Mouse (Mus musculus): ENCODE data around the gene Alg14.

Gene Alg14

DNA sequence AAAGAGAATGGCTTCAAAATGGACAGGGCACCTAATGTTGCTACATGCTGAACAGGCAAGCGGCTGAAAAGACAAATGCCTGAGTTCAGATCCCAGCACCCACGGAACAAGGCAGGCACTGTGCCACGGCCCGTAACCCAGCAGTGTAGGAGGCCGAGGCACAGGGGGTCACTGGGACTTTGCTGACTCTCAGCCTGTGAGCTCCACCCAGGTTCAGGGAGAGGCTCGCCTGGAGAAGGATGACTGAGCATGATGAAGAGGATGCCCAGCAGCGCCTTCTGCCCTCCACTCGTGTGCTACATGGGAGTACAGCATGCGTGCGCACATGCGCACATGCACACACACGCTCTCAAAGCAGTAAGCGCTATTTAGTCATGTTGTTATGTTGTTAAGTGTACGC lies 11.9 kb upstream of the Alg14 start:
- DNase-seq (ENCODE audit: low spot score in 2 of 2): no peak

DNA sequence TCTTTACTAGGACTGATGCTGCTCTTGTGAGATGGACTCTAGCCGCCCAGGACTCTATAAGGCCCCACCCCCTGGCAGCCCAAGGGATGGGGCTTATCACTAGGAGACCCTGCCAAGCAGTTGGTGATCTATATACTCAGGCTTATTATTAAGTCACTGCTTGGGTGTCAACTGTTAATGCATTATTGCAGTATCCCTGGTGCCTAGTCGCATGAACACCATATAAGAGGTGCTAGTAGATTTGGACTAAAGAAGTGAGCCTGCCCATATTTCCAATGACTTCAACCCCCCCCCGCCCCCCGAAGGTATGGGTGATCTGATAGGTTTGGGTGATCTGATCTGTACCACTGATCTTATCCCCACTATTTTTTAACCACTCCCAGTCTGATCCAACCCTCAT lies 8.6 kb upstream of the Alg14 start, which contains the start of gene Tmem56:
TSS of gene Tmem56 (minus strand) at position 101 of the 400 bp plus-strand sequence.
- no peak for DNase-seq (ENCODE audit: low spot score in 2 of 2)

DNA sequence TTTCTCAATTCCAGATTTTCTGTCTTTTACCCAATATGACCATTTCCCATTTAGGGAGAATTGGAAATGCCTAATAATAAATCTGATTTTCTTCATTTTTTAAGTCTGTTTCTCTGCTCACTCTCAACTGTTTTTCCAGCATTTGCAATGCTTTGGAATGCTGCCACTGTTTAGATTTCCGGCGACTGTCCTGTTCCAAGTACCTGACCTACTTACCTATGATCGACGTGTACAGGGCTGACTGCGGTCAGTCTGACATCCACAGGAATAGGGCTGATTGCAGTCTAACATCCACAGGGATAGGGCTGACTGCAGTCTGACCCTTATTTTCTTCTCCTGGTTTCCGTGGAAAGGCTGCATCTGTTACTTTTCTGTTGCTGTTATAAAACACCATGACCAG lies 6.4 kb upstream of the Alg14 start:
- DNase-seq (ENCODE audit: low spot score in 2 of 2): no peak

DNA sequence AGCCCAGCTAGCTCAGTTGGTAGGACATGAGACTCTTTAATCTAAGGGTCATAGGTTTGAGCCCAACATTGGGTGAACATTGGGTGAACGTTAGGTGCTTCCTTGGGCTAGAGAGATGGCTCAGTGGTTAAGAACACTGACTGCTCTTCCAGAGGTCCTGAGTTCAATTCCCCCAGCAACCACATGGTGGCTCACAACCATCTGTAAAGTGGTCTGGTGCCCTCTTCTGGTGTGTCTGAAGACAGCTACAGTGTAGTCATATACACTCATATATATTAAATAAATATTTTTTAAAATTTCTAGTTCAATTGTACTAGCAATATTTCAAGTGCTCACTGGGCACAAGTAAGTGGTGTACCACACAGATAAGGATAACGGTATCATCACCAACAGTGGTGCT lies 4.4 kb upstream of the Alg14 start:
- no peak for DNase-seq (ENCODE audit: low spot score in 2 of 2)

DNA sequence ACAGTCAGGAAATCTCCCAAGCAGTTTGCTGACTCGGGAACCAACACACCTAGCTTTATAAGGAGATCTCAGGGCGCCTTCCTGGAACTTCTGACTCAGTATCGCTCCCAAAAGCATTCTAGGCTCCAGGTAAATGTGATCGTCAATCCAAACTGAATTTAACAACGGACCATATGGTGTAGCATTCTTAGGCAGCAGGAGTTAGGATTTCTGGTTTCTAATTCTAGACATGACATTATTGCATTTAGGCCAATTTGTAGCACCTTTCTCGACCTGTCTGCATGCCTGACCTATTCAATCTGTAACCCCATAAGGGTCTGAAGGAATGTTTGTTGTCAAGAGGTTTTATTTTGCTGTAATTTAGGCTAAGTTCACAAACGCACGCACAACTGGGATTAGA lies 892 bp upstream of the Alg14 start:
- DNase-seq (ENCODE audit: low spot score in 2 of 2): no peak

DNA sequence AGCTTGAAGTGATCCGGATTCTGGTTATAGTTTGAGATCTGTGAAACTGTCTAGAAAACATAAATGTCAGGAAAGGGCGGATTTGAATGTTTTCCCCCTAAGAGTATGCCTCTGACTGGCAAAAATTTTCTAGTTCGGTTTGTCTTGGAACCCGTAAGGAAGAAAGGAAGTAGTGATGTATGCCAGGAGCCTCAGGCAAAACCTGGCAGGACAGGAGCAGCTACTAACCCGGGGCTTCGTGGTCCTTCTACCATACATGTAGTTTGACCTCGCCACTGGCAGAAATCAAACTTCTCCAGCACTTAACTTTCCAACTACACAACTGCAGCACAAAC lies 381 bp upstream of the Alg14 start:
- no peak for DNase-seq (ENCODE audit: low spot score in 2 of 2)

DNA sequence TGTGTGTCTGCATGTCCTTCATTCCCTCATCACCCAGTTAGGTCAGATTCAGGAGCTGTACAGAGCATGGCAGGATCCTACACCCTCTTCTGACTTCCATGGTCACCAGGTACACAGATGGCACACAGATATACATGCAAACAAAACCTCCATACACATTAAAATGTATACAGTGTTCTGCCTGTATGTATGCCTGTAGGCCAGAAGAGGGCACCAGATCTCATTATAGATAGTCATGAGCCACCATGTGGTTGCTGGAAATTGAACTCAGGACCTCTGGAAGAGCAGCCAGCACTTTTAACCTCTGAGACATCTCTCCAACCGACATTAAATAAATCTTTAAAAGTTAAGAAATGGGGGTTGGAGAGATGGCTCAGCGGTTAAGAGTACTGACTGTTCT lies 2.6 kb downstream of the Alg14 start:
- DNase-seq (ENCODE audit: low spot score in 2 of 2): no peak

DNA sequence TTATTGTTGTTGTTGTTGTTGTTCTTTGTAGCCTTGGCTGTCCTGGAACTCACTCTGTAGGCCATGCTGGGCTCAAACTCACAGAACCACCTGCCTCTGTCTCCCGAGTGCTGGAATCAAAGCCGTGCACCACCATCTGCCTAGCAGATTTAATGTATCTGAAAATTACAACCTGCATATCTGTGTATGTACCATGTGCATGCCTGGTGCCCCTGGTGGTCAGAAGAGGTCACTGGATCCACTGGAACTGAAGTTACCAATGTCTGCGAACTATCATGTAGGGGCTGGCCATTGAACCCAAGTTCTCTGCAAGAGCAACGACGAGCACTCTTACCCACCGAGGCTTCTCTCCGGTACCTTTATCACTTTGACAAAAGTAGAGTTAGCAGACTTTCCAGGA lies 15.1 kb downstream of the Alg14 start:
- peak in 1 of 2 experiments; percentile 27 for DNase-seq (ENCODE audit: low spot score in 2 of 2)

DNA sequence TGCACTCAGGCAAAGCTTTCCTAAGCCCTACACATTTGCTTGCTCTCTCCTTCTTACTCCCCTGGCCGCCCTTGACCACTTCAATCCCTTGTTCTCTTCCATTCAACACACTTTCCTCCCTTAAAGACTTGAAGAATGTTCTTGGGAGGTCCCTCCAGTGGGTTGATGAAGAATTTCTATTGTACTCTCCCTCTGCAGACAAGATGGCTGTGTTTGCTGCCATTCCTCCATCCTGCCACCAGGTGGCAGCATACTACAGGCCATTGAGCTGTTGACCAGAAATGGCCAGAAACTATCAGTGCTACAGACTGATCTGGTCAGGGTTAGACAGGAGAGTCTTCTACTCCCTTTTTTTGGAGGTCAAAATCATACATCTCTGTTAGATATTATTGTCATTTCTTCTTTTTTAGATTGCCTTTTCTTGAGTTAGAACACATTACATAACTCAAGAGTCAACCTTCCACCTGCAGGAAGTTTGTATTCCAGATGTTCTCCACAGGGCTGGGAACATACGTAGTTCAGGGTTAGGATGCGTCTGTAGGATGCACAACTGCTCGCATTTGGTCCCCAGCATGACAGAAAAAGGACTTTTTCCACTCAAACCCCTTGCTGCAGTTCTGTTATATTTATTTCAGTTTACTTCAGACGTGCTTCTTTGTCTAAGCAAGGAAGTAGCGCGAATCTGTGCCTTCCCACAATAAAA lies 16.1 kb downstream of the Alg14 start:
- peak; percentile 69 to 84 for DNase-seq (ENCODE audit: low spot score in 2 of 2)

DNA sequence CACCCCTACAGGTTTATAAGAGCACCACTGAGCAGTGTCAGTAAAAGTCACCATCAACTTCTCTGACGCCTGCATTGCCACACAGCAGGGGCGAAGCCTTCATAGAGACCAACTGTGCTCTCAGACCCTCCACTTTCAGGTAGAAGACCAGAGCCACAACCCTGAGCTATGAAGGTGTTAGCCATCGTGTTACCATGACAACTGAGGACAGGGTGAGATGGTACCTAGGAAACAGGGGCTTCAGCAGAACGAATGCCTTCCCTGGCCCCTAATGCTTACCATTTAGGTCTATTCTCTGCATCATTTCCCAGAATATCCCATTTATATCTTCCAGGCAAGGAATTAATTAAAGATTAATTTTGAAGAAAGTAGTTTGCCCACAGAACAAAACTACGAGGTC lies 17.4 kb downstream of the Alg14 start:
- DNase-seq (ENCODE audit: low spot score in 2 of 2): no peak

DNA sequence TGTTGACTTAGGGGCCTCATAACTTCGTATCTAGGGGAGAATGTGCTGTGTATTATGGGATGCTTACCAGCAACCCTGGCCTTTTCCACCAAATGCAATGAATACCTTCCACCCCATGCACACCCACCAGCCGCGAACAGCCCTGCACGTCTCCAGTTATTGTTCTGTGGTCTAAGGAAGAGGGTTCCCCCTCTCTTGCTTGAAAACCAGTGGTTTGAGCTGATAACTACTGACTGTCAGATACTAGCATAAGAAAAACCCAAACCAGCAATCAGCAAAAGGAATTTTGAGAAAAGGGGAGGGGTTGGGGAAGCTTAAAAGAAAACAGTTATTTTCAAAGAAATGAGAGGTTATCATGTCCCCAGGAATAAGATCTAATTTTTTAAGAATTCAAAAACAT lies 17.9 kb downstream of the Alg14 start:
- no peak for DNase-seq (ENCODE audit: low spot score in 2 of 2)

DNA sequence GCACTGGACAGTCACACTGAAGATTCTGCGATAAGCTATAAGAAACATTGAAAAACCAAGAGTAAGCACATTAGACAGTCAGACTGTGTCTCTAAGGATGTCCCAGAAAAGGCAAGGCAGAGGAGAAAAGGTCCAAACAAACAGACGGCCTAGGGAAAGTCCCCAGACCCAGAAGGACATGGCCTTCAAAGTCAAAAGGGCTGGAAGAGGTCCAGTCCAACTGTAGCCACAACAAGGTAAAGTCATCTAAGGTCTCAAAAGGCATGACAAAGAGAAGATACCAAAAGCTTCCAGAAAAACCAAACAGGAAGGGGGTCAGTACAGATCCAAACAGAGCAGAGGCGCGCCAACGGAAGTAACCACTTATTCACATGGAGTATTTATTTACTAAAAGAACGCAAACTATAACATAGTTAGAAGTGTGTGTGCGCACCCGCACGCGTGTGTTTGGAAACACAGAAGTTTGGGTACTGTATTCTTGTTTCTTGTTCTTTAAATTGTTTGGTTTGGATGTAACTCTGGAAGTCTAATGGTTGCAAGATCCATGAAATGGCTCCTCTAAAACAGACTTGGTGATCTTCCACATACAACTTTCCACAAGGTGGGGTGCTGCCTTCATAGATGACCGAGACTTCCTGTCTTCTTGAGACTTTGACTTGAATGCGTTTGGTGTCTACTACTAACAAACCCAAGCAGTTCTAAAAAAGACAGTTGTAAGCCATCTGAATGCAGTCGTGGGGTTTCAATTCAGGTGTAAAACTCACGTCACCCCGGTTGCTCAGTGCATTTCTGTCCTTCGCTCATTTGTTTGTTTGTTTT lies 18.5 kb downstream of the Alg14 start:
- no peak for DNase-seq (ENCODE audit: low spot score in 2 of 2)

DNA sequence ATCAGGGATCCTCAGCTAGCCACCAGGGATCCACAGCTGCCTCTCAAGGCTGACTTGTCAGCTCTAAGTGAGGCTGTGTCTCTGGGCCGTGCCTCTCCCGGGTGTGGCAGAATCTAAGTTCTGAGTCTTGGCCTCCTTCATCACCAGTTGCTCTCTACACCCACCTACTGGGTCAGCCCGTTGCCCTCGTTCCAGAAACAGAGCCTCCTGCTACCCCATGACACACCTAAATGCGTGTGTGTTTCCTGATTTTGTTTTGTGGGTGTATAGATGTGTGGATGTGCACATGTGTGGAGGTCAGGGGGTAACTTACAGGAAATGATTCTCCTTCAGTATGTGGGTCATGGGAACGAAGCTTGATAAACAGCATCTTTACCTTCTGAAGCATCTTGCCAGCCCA lies 20.9 kb downstream of the Alg14 start:
- DNase-seq (ENCODE audit: low spot score in 2 of 2): no peak

DNA sequence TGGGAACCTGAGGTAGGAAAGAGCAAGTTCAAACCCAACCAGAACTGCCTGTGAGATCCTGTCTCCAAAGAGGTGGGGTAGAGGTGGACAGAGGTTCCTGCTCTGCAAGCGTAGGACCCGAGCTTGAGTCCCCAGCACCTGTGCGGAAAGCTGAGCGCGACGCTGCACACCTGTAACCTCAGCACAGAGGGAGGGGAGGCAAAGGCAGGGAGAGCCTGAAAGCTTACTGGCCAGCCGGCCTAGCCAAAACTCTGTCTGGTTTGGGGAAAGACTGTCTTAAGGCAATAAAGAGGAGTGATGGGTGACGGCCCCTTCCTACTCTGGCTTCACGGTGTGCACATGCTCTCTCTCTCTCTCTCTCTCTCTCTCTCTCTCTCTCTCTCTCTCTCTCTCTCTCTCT lies 21.4 kb downstream of the Alg14 start:
- DNase-seq (ENCODE audit: low spot score in 2 of 2): no peak

DNA sequence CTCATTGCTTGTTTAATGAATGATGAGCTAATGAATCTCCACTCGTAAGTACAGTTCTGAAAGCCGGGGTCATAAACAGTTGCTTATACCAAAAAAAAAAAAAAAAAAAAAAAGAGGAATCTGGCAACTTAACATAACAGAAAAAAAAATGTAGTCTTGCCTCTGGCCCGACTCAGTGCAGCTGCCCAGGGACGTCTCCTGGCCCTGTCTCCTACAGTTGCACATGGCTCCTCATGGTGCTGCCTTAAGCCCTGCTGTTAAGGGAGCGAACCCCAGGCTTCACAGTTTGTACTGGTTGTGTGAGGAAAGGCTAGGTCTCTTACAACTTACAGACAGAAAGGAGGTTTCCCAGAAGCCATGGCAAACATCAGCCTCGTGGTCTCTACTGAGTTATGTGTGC lies 22.6 kb downstream of the Alg14 start:
- DNase-seq (ENCODE audit: low spot score in 2 of 2): no peak

DNA sequence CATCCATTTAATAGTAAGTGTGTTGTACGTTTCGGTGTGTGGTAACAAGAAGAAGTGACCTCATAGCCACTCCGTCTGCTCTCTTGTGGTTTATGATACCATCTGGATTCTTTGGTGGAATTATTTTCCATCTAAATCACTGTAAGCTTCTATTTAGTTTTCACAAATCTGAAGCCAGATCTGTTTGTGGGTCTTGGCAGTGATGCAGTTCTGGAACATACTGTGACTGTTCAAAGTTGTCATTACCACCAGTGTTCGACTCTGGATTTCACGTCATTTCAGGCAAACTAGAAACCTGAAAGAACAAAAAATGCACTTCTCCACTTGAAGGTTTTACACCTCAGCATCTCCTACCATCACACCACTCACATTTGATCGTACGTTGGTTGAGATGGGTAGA lies 23.9 kb downstream of the Alg14 start:
- no peak for DNase-seq (ENCODE audit: low spot score in 2 of 2)

DNA sequence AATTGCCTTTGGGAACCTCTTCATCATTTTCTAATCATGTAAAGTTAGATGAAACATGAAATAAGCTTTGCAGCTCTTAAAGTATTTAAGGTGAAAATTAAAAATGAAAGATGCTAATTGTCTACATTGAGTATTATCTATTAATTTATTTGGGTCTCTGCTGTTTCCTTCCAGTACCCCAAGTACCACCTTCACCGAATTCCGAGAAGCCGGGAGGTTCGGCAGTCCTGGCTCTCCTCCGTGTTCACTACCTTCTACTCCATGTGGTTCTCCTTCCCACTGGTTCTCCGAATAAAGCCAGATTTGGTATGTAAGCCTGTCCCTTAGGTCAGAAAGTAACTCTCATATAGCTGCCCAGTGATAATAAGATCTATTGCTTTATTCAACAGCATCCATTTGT lies 28.3 kb downstream of the Alg14 start:
- no peak for DNase-seq (ENCODE audit: low spot score in 2 of 2)

DNA sequence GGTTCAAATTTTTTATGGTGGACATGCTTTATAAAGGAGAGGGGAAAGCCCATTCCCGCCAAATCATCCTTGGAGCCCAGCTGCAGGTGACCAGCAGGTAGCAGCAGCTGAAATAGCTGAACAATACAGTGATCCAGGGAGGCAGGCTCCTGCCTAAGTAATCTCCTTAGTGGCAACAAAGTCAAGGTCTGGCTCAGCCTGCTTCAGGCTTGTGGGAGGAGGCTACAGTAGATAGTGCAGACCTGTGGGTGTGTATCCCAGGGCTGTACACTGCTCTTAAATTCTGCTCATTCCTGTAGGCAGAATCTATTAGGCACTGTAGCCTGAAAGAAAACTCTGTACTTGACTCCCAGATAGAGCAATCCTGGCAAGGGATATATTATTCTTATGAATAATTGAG lies 29.3 kb downstream of the Alg14 start:
- DNase-seq (ENCODE audit: low spot score in 2 of 2): no peak

DNA sequence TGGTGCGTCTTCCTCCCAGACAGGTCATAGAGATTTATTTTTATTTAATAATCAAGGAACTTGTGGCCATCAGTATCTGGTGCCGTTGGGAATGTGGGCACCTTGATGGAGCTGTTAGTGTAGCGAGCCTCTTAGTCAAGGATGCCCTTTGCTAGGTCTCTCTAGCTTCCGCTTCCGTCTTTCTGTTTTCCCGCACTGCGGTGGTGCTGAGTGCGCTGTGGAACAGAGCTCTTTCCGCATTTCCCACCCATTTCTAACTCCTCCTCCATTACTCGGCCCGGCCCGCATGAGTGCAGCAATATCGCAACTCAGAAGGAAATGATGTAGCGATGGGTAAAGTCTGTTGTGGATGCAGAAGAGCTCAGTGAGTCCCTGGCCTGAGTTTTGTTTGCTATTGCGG lies 31.8 kb downstream of the Alg14 start:
- no peak for DNase-seq (ENCODE audit: low spot score in 2 of 2)

DNA sequence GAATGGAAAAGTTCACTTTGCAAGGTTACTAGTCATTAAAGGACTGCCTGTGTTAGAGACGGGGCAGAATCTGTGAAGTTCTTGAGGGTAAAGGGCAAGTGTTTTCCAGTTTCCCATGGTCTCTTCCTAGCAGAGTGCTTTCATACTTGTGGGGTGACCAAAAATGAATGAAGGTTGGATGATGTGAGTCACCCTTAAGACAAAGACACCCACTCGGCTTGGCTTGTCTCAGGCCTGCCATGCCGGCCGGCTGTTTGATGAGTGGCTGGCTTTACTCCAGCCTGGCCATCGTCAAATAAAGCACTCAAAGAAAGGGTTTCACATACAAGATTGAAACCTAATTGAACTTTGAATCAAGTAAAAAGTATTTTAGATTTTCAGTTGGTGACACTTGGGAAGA lies 35.8 kb downstream of the Alg14 start:
- DNase-seq (ENCODE audit: low spot score in 2 of 2): no peak

DNA sequence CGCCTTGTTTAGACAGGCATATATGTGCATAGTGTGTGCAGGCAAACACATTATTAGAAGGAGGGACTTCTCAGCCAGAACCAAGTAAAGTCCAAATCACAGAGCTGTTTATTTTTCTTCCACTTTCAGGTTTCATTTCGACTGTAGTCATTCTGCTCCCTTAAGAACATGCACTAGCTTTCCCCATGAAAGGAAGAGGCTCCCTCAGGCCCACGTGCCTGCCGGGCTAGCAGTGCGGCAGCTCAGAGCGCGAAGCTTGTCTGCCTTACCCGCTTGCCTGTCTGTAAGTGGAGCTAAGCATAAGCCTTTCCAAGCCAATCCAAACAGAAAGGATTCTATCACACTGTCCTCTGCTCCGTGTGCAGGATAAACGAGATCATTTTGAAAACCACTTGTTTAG lies 38.1 kb downstream of the Alg14 start:
- no peak for DNase-seq (ENCODE audit: low spot score in 2 of 2)

DNA sequence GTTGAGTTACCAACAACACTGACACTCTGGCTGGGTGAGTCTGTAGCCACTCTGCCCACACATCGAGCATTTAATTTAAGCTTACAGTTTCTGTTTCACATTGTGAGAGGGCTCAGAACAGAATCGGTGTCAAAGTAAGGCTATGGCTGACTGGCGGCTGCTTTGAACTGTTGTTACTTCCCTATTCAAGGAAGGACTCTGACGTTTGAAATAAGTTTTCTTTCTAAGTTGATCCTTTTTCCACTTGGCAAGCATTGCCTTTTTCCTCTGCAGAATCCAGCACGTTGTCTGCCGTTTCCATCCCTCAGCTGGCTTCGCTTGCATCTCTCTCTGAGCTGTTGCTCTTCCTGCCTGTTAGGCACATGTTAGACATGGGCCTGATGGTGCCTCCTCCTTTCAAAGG lies 38.7 kb downstream of the Alg14 start:
- no peak for DNase-seq (ENCODE audit: low spot score in 2 of 2)

DNA sequence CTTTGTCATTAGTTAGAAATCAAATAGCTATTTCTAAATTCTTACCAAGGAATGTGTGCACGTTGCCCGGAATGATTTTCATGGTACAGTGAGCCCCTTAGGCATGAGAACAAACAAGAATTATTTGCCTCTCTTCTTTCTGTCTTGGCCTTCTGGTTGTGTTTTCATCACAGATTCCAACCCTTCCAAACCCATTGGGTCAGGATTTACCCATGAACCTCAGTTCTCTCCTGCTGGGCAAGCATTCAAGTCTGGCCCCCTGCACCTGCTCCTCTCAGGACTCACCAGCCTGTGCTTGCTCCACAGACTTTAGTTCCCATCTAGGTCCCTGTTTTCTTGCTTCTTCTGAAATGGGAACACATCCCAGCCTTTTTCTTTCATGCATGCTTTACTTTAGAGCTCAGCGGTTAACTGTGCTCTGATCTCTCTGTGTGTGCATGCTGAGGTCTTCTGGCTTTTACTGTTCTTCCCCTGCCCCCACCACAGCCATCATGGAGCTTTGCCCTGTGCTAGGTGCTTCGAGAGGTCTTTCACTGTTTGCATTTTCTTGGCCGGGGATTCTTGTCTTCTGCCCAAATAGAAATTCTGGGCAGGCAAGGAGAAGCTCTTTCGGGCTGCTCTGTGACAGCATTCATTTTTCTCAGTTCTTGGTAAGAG lies 44.8 kb downstream of the Alg14 start:
- DNase-seq (ENCODE audit: low spot score in 2 of 2): no peak

Data from spleen, postnatal 4 days (tissue).